Mouse (Mus musculus) neural tube, embryonic 12.5 days (tissue): Measurements from ENCODE around the gene Mgll. TPM values are rescaled to one million over a fixed set of nuclear protein-coding genes. Genes with fewer than 3 reads are reported as not detected.

Source experiments
- ATAC-seq: fragments of 200-750 bp; cut with Nextera tagmentation; 2 replicates; pipeline ENCODE4 v1.8.0; 2017; ENCODE audit warnings: low read depth, mild to moderate bottlenecking, moderate TSS enrichment, moderate library complexity; ENCODE audit not compliant: low FRiP score
- H3K27ac ChIP-seq: fragments of 300-500 bp; sonication (generic); 2 replicates; pipeline ENCODE4 v1.5.1; 2016
- H3K27me3 ChIP-seq: fragments of 300-500 bp; sonication (generic); replicated peaks from 2 replicates; pipeline ENCODE4 v1.6.1; 2016; ENCODE audit warnings: mild to moderate bottlenecking
- H3K36me3 ChIP-seq: fragments of 300-500 bp; sonication (generic); 2 replicates; pipeline ENCODE4 v1.6.1; 2016; ENCODE audit warnings: mild to moderate bottlenecking
- H3K4me1 ChIP-seq: fragments of 300-500 bp; sonication (generic); 2 replicates; pipeline ENCODE4 v1.6.1; 2016
- H3K4me2 ChIP-seq: fragments of 300-500 bp; sonication (generic); replicated peaks from 2 replicates; pipeline ENCODE4 v1.6.1; 2016; ENCODE audit warnings: mild to moderate bottlenecking
- H3K4me3 ChIP-seq: fragments of 300-500 bp; sonication (generic); 2 replicates; pipeline ENCODE4 v1.5.1; 2016
- H3K9ac ChIP-seq: fragments of 300-500 bp; sonication (generic); 2 replicates; pipeline ENCODE4 v1.6.1; 2016; ENCODE audit warnings: mild to moderate bottlenecking
- H3K9me3 ChIP-seq: fragments of 300-500 bp; sonication (generic); 2 replicates; pipeline ENCODE4 v1.6.1; 2016; ENCODE audit warnings: mild to moderate bottlenecking
- WGBS: fragments of 180-500 bp; shearing (Covaris S2); methylation state at CpG from one replicate; pipeline ENCODE4 v1.1.7; 2016; 5-methylcytosine and 5-hydroxymethylcytosine counted together
- polyA plus RNA-seq: library from polyadenylated mRNA; unstranded; fragments of >200 nt; fragmentation: Nextera tagmentation; extraction: Ambion mirVana; gene quantifications from 2 replicates; pipeline ENCODE4 v1.2.1, GENCODE M21; 2016

Gene Mgll
- polyA plus RNA-seq, 1 experiment from 2014 or later, result 9.3 TPM

DNA sequence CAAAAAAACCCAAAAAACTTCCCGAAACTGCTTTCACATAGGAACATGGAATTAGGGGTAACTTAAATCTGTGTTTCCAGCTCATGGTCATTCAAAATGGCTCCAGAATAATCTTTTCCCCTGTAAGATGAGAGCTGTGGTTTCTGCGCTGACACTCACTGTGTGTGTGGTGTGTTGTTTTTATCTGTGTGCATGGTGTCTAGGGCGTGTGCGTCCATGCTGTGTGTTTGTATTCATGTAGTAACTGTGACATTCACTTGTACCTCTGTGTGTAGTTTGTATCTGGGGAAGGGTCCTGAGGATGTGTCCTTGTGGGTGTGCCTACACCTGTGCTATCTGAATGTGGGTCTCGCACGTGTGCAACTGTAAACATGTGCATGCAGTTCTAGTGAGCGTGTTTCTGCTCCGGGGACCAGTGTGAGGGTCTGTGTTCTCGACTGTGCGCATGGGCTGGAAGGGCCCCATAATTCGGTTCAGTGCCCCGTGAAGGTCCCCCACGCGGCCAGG is 353 bp upstream of the Mgll start:
- H3K27ac ChIP-seq, result no peak overlapping the region
- peak overlapping the region; percentile 87 for H3K4me2 ChIP-seq
- peak; percentile 70 for ATAC-seq
- no peaks in the 10 kb centered on the region for H3K36me3 ChIP-seq
- peaks cover 8% of the 10 kb centered on the region for H3K4me1 ChIP-seq
- peak overlapping the region; percentile 63 for H3K4me3 ChIP-seq
- H3K27me3 ChIP-seq, result peaks cover 23% of the 10 kb centered on the region
- peak overlapping the region; percentile 65 for H3K9ac ChIP-seq
- no peaks in the 10 kb centered on the region for H3K9me3 ChIP-seq
- WGBS, result 34% methylated on average over 14 of the region's 14 CpGs

- 62% methylated on average over 7 of the region's 7 CpGs for WGBS
- no peak overlapping the region for H3K4me3 ChIP-seq
- no peak overlapping the region for H3K9ac ChIP-seq
- H3K4me2 ChIP-seq, result no peak overlapping the region
- no peak overlapping the region for H3K27ac ChIP-seq
- no peak for ATAC-seq
- H3K27me3 ChIP-seq, result peaks cover 23% of the 10 kb centered on the region
- H3K9me3 ChIP-seq, result no peaks in the 10 kb centered on the region
- H3K36me3 ChIP-seq, result no peaks in the 10 kb centered on the region
- H3K4me1 ChIP-seq, result peaks cover 8% of the 10 kb centered on the region
Measured at GRCm38 (mm10) chr6:88725590-88725989, 1.4 kb downstream of the Mgll start.

DNA sequence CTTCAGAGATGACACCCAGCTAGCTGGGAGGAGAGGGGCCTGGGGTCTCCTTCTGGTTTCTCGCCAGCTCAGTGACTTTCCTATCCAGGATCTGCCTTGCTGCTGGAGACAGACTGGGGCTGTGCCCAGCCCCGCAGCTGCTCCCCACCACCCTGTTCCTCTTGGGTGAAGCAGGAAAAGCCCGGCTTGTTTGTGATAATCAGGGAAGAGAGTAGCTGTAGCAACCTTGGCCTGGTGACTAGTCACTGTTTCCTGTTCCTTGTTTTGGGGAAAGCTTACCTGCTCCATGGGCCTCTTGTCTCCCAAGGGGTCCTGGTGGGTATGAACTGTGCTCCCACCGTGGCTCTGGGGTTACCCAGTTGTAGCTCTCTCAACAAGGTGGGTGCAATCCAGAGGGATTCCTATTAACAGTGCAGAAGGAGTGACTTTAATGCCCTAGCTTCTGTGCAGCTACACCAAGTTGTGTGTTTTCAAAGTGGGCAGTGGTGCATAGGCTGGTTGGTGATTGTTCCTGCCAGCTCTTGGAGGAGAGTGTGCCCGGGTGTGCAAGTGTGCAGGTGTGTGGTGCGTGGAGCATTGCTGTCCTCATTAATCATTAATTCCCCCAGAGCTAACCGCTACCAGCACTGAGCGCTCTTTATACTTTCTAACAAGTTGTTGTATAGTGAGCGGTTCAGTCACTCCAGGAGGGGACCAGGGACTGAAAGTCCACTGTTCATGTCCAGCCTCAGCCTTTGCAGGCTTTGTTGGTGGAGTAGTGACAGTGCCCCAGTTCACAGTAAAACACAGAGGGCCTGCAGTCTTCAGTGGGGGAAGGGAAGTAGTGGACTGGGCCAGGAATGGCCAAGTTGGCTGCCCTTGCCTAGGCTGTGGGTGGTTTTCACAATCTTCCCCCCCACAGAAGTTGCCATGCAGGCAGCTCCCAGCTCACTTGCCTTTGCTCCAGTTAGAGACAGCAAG is 2.3 kb downstream of the Mgll start:
- Histone ChIP-seq H3K27me3 (peaks cover 23% of the 10 kb centered on the region), H3K4me2 (0 out of 2 replicates have a peak overlapping the region, but pooled peaks have one; percentile 3), H3K9me3 (no peaks in the 10 kb centered on the region), H3K27ac (no peak overlapping the region), H3K36me3 (no peaks in the 10 kb centered on the region), H3K4me1 (peaks cover 8% of the 10 kb centered on the region), H3K9ac (no peak overlapping the region), H3K4me3 (no peak overlapping the region)
- no peak for ATAC-seq
- 63% methylated on average over 9 of the region's 9 CpGs for WGBS

DNA sequence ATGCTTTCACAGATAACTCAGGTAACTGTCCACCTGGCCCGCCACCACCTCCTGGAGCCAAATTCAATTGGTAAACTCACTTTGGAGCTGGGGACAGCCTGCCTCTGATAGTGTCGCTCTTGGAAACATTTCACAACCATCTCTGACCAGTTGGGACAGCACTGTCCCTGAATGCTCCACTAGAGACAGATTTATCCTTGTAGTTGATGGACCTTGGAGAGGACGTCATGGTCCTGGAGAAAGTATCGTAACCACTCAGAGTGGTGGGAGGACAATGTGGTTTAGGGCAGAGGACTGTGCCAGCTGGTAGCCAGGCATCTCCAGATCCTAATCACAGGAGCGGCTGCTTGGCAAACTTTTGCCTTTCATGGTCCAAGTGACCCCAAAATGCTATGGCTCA is 3.3 kb downstream of the Mgll start:
- peaks cover 22% of the 10 kb centered on the region for H3K27me3 ChIP-seq
- no peak for ATAC-seq

DNA sequence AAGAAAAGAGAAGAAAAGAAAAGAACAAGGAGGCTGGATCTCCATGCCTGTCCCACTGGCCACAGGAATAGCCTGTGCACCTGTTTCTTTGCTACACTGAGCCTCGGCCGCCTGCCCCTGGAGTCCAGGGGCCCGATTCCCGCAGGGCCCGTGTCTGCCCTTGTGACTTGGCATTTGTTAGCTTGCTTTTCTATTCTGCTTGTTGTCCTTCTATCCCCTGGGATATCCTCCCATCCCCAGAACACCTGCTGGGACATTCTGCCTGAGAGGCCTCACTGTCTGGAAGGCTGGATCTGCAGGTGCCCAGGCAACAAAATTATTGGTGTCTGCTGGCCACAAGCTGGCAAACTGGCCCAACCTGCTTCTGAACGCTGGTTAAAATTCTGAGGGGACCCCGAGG is 3.8 kb downstream of the Mgll start:
- Histone ChIP-seq H3K9ac (no peak overlapping the region), H3K4me3 (no peak overlapping the region), H3K4me1 (peaks cover 8% of the 10 kb centered on the region), H3K36me3 (no peaks in the 10 kb centered on the region), H3K4me2 (no peak overlapping the region), H3K27ac (no peak overlapping the region), H3K9me3 (no peaks in the 10 kb centered on the region), H3K27me3 (peaks cover 17% of the 10 kb centered on the region)
- no peak for ATAC-seq
- WGBS, result 50% methylated on average over 7 of the region's 7 CpGs

More for the DNA sequence above, 3.3 kb downstream of the Mgll start:
- H3K27ac ChIP-seq, result no peak overlapping the region
- H3K36me3 ChIP-seq, result no peaks in the 10 kb centered on the region
- WGBS, result 85% methylated on average over 5 of the region's 5 CpGs
- no peak overlapping the region for H3K9ac ChIP-seq
- H3K4me2 ChIP-seq, result no peak overlapping the region
- H3K4me1 ChIP-seq, result peaks cover 8% of the 10 kb centered on the region
- no peaks in the 10 kb centered on the region for H3K9me3 ChIP-seq
- no peak overlapping the region for H3K4me3 ChIP-seq

- WGBS, result 91% methylated on average over 5 of the region's 5 CpGs
- no peak overlapping the region for H3K9ac ChIP-seq
- no peak overlapping the region for H3K4me2 ChIP-seq
- H3K4me3 ChIP-seq, result no peak overlapping the region
- H3K36me3 ChIP-seq, result no peaks in the 10 kb centered on the region
- no peak overlapping the region for H3K27ac ChIP-seq
- H3K27me3 ChIP-seq, result peaks cover 15% of the 10 kb centered on the region
- H3K4me1 ChIP-seq, result peaks cover 8% of the 10 kb centered on the region
- H3K9me3 ChIP-seq, result no peaks in the 10 kb centered on the region
- no peak for ATAC-seq
Measured at GRCm38 (mm10) chr6:88728515-88728914, 4.3 kb downstream of the Mgll start.

- H3K4me2 ChIP-seq, result no peak overlapping the region
- H3K27ac ChIP-seq, result no peak overlapping the region
- H3K9ac ChIP-seq, result no peak overlapping the region
- ATAC-seq, result no peak
- no peaks in the 10 kb centered on the region; the same call in none of the 2 replicates for H3K4me1 ChIP-seq
- H3K27me3 ChIP-seq, result no peaks in the 10 kb centered on the region; the same call in none of the 2 replicates
- H3K9me3 ChIP-seq, result no peaks in the 10 kb centered on the region
- H3K4me3 ChIP-seq, result no peak overlapping the region
- 86% methylated on average over 11 of the region's 11 CpGs for WGBS
- H3K36me3 ChIP-seq, result no peaks in the 10 kb centered on the region
Measured at GRCm38 (mm10) chr6:88731211-88731751, 7.1 kb downstream of the Mgll start.

DNA sequence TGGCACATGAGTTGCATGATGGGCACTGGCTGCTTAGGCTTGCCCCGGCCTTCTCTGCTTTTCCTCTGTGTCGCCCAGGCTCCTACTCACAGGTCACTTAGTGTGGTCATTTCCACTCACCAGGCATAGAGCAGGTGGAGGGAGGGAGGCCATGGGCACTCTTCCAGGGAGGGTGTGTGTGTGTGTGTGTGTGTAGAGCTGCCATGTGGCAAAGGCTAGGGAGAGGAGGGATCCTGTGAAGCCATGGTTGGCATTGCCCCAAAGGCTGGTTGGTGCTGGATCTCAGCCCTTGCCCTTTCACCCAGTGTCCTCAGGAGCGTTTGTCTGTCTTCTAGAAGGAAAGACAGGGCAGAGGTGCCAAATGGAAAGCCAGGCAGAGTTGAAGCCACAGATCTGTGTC is 7.8 kb downstream of the Mgll start:
- no peaks in the 10 kb centered on the region for H3K9me3 ChIP-seq
- no peak for ATAC-seq
- no peak overlapping the region for H3K4me3 ChIP-seq
- 90% methylated on average over 3 of the region's 3 CpGs for WGBS
- no peak overlapping the region for H3K4me2 ChIP-seq
- H3K36me3 ChIP-seq, result no peaks in the 10 kb centered on the region
- no peaks in the 10 kb centered on the region; the same call in 1 of the 2 replicates for H3K27me3 ChIP-seq
- H3K27ac ChIP-seq, result no peak overlapping the region
- H3K4me1 ChIP-seq, result no peaks in the 10 kb centered on the region; the same call in none of the 2 replicates
- H3K9ac ChIP-seq, result no peak overlapping the region

DNA sequence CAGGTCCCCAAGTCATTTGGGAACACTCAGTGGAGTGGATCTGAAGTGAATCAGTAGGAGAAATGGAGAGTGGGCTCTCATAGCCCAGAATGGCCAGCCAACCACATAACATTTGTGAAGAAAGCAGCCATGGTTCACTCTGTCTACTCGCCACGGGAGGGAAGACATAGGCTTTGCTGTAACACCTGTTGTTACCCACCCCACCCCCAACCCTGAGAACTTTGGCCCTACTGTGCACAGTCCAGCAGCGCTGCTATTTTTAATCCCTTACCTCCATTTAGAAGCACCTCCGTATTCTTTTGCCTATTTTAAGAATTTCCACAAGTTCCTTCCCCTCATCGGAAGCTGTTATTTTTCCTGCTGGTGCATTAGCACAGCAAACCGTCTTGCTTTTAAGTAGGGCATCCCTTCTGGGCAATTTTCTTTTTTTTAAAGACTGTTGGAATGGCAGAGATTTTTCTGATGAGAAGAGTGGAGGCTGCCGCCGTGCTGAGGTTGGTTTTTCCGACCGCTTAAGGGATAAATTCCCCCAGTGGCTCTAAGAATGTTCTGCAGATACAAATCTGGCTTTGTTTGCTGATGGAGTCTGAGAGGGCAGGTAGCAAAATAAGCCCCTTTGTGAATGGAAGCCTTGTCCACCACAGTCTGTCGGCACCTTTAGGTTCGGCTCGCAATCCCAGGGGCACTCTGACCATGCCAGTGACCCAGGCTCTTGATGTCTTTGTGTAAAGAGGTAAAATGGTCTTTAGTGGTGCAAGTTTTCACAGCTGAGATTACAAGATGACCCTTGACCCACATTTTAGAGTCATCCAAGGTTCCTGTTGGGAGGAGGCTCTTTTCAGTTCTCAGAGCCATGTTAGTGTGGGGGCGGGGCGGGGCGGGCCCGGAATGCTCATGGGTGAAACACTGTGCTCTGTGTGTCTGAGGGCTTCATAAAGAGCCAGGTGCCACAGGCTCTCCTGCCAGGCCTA is 8.7 kb downstream of the Mgll start:
- no peaks in the 10 kb centered on the region for H3K36me3 ChIP-seq
- no peaks in the 10 kb centered on the region; the same call in 1 of the 2 replicates for H3K27me3 ChIP-seq
- no peak overlapping the region for H3K27ac ChIP-seq
- no peaks in the 10 kb centered on the region; the same call in none of the 2 replicates for H3K4me1 ChIP-seq
- H3K4me3 ChIP-seq, result no peak overlapping the region
- H3K9ac ChIP-seq, result no peak overlapping the region
- WGBS, result 55% methylated on average over 17 of the region's 17 CpGs
- no peaks in the 10 kb centered on the region for H3K9me3 ChIP-seq
- no peak for ATAC-seq
- H3K4me2 ChIP-seq, result no peak overlapping the region

DNA sequence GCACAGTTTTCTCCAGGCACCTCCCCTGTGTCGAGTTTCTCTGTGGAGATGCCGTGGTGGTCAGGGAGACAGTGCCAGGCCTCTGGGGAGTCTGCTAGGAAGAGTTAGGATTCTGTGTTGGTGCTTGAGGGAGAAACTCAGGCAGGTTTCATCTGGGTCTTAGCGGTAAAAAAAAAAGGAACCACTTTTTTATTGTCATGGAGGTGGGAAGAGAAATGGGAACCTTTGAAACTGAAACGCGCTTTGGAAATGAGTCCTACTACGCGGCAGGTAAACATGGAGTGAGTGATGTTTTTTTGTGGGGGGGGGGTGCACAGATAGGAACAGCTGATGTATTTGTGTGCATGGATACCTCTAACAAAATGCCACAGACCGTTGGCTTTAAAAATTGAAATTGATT is 12.1 kb downstream of the Mgll start:
- 78% methylated on average over 8 of the region's 8 CpGs for WGBS
- Histone ChIP-seq H3K9ac (no peak overlapping the region), H3K4me2 (no peak overlapping the region), H3K9me3 (no peaks in the 10 kb centered on the region), H3K27ac (no peak overlapping the region), H3K27me3 (no peaks in the 10 kb centered on the region; the same call in 1 of the 2 replicates), H3K4me3 (no peak overlapping the region), H3K4me1 (no peaks in the 10 kb centered on the region; the same call in 1 of the 2 replicates), H3K36me3 (no peaks in the 10 kb centered on the region)
- ATAC-seq, result no peak

GRCm38 (mm10) chr6:88736741-88737508 is 12.7 kb downstream of the Mgll start:
- Histone ChIP-seq H3K36me3 (no peaks in the 10 kb centered on the region), H3K4me2 (no peak overlapping the region), H3K9me3 (no peaks in the 10 kb centered on the region), H3K27ac (no peak overlapping the region), H3K9ac (no peak overlapping the region), H3K4me3 (no peak overlapping the region), H3K27me3 (no peaks in the 10 kb centered on the region; the same call in 1 of the 2 replicates), H3K4me1 (no peaks in the 10 kb centered on the region; the same call in 1 of the 2 replicates)
- WGBS, result 70% methylated on average over 16 of the region's 16 CpGs
- ATAC-seq, result no peak
